Mouse (Mus musculus) liver, adult (tissue): ENCODE data around the gene Rngtt.

Experiments used
- GATA4 ChIP-seq: IDR thresholded peaks from 2 replicates; pipeline ENCODE4 v1.6.1; 2014; ENCODE audit warnings: mild to moderate bottlenecking, low read length; ENCODE audit not compliant: insufficient replicate concordance

Gene Rngtt

GRCm38 (mm10) chr4:33292409-33293370 lies 17.4 kb upstream of the Rngtt start:
- TF ChIP-seq GATA4: no peak

- no peak for TF ChIP-seq GATA4
Measured at GRCm38 (mm10) chr4:33303057-33303456, 7.1 kb upstream of the Rngtt start.

DNA sequence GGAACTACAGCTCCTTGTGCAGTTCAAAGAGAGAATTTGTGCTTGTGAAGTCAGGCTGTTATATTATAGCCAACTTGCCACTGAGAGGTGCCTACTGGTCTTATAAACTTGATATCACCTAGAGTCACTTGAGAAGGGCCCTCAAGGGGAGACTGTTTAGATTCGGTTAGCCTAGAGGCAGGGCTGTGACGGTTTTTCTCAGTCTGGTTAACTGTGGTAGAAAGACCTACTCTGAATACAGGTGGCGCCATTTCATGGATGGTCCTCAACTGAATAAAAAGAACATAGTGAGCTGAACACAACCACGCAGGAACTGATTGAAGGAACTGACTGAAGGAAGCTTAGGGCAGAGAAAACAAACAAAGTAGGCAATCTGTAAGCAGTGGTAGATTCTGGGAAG lies 3.0 kb upstream of the Rngtt start:
- TF ChIP-seq GATA4: no peak

GRCm38 (mm10) chr4:33310840-33311437 lies 828 bp downstream of the Rngtt start:
- TF ChIP-seq GATA4: no peak

GRCm38 (mm10) chr4:33315840-33316239 lies 5.7 kb downstream of the Rngtt start:
- no peak for TF ChIP-seq GATA4

- TF ChIP-seq GATA4: no peak
Measured at GRCm38 (mm10) chr4:33331147-33331546, 21.0 kb downstream of the Rngtt start.

- no peak for TF ChIP-seq GATA4
Measured at GRCm38 (mm10) chr4:33332956-33333455, 22.9 kb downstream of the Rngtt start.

GRCm38 (mm10) chr4:33337999-33338398 lies 27.9 kb downstream of the Rngtt start:
- no peak for TF ChIP-seq GATA4

- TF ChIP-seq GATA4: no peak
Measured at GRCm38 (mm10) chr4:33342877-33343731, 33.0 kb downstream of the Rngtt start.

DNA sequence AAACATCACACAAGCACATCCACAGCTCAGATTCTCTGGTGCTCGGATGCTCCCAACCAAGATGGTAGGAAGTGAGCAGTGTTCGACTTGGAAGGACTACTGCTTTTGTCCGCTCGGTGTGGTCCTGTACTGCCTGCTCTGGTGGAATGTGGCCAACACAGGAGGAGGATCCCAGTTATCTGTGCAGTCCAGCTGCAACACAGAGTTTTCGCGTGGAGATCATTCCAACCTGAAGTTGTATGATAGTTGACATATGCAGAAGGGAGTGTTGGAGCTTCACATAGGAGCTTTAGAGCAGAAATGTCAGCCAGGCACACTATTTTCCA lies 33.6 kb downstream of the Rngtt start:
- no peak for TF ChIP-seq GATA4

GRCm38 (mm10) chr4:33363451-33363850 lies 53.3 kb downstream of the Rngtt start:
- no peak for TF ChIP-seq GATA4

DNA sequence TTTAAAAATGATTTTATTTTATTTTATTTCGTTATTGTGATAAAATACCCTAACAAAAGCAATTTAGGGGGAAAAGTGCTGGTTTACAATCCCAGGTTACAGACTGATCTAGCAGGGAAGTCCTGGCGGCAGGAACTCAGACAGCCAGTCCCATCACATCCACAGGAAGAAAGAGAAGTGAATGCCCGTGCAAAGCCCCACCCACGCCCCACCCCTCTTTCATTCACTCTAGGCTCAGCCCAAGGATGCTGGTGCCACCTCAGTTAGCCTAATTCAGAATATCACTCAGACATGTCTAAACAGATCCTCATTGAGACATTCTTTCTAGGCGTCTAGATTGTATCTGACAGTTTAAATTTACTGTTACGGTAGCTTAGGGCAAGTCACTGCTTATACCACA lies 64.8 kb downstream of the Rngtt start:
- no peak for TF ChIP-seq GATA4

DNA sequence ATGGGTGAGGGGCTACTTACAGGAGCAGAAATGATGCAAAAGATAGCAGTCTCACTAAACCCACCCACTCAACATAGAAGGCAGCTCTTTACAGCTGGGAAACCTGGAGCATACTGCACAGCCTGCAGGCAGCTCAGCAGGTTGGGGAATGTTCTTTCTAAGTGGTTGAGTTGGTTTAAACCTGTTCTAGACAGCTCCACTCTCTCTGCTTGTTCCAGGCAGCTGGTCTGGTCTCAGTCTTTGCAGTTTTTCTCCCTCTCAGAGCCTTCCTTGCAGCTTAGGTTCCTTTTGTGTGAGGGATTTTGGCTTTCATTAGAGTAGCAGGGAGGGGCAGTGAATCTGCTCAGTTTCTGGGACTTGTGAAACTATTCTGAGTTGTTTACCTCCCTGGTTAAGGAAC lies 67.5 kb downstream of the Rngtt start:
- TF ChIP-seq GATA4: no peak

DNA sequence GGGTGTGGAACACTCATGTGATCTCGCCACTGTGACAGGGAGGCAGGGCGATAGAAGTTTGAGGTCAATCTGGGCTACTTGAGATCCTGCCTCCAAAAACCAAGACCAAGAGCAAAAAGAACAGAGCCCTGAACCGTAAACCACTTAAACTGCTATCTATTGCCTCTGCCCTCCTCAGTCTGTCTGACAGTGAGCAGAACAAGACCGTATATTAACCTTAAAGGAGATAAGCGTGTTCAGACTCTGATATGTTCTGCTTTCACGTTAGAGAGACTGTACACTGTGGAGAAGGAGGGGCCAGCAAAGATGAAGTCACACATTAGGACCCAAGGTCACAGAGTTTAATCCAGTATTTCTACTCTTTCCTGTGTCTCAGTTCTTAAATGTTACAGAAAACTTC lies 68.8 kb downstream of the Rngtt start:
- TF ChIP-seq GATA4: no peak

DNA sequence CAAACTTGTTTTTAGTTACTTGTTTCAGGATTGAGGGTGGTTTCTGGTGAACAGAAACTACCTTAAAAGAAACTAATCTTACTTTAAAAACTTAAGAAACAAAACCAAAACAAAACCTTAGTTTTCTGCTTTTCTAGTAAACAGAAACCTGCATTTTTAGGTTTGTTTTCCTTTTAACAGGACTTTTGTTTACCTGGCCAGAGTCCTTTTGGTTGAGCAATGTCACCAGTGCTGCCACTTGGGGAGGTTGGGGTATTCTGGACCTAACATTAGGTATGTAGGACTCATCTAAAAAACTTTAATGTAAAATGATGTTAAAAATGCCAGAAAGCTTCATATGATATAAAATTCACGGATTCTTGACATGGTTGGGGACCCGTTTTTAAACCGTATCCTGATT lies 78.8 kb downstream of the Rngtt start:
- no peak for TF ChIP-seq GATA4
